Mouse (Mus musculus): ENCODE data around the gene Cdc34. TPM values are rescaled to one million over a fixed set of nuclear protein-coding genes. Genes with fewer than 3 reads are reported as not detected.
A peak's percentile ranks its signal among the peaks of the same experiment; 100 is the strongest.

Cdc34 gene
- total RNA-seq, 1 experiment, result 507 TPM

DNA sequence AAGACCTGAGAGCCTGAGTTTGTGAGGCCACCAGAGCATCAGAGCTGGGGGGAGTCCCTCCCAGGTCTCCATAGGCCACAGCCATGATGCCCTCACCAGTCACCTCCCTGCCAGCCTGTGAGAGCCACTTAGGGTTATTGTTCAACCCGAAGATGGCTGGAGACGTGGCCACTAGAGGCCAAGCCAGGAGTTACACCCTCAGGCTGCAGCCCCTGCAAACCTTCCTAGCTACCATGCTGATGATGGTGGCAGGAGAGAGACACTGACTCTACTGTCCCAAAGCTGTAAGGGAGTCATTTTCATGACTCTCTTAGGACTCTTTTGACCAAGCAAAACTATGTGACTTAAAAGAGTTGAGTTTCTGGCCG lies 9.9 kb upstream of the Cdc34 start:
- H3K4me1 ChIP-seq (ENCODE audit: control insufficient read depth in 2 of 2, insufficient read depth in 2 of 2, low read length in 2 of 2, poor library complexity in 1 of 2), result peaks cover 8 to 29% of the 10 kb centered on the region in 2 experiments; a peak in 3 of 4 replicates
- no peaks in the 10 kb centered on the region for H3K36me3 ChIP-seq (ENCODE audit: control insufficient read depth, insufficient read depth, low read length, poor library complexity, severe bottlenecking)
- no peaks in the 10 kb centered on the region for H3K9me3 ChIP-seq (ENCODE audit: control insufficient read depth, insufficient read depth, low read depth, low read length)
- peak overlapping the region; percentile 63 for H3K27ac ChIP-seq (ENCODE audit: insufficient read depth, low read depth, low read length, poor library complexity, severe bottlenecking)
- H3K9ac ChIP-seq (ENCODE audit: insufficient read depth, low read depth, low read length, poor library complexity, severe bottlenecking), result peak overlapping the region; percentile 51; the same call in 1 of the 2 replicates
- no peak for DNase-seq (ENCODE audit: low read depth, low spot score)
- TF ChIP-seq ZC3H11A (IDR thresholded peaks at IDR 0.05; ENCODE audit: borderline replicate concordance, low read depth, low read length), result no peak
- no peak for TF ChIP-seq CHD2 (IDR thresholded peaks at IDR 0.05; ENCODE audit: low read depth, low read length)
- TF ChIP-seq HCFC1 (IDR thresholded peaks at IDR 0.05; ENCODE audit: borderline replicate concordance, insufficient read depth, low read length), result no peak
- no peak for TF ChIP-seq ZNF384 (IDR thresholded peaks at IDR 0.05; ENCODE audit: low read depth, low read length)
- TF ChIP-seq MAFK (IDR thresholded peaks at IDR 0.05; ENCODE audit: insufficient read depth, low read depth, low read length), result no peak
- in situ Hi-C loops (cut with MboI; ENCODE audit: low sequenced_read_pairs in 2 of 2, unreplicated experiment in 2 of 2), result no loop called here
- H3K4me3 ChIP-seq (ENCODE audit: insufficient read depth in 1 of 2, low read depth in 1 of 2, low read length in 2 of 2, poor library complexity in 1 of 2, severe bottlenecking in 1 of 2), result peak overlapping the region; percentile 21 to 28; a peak in 3 of 4 replicates

DNA sequence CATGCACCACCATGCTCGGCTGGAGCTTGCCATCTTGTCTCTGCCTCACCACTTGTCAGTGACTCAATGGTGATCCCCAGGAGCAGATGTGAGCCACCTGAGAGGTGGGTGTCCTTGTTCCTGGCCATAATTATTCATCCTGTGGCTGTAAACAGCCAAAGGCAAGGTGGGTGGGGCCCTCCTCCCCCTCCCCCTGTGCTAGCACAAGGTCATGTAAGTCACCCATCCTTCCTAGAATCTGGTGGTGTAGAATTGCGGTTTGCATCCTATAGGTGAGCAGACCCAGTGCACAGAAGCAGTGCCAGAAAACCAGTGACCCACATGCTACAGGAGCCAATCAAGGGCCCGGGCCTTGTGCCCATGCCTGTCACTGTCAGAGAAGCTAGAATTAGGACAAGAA lies 8.9 kb upstream of the Cdc34 start:
- TF ChIP-seq CHD2 (IDR thresholded peaks at IDR 0.05; ENCODE audit: low read depth, low read length) (no peak), HCFC1 (IDR thresholded peaks at IDR 0.05; ENCODE audit: borderline replicate concordance, insufficient read depth, low read length) (no peak), ZNF384 (IDR thresholded peaks at IDR 0.05; ENCODE audit: low read depth, low read length) (no peak), MAFK (IDR thresholded peaks at IDR 0.05; ENCODE audit: insufficient read depth, low read depth, low read length) (no peak), ZC3H11A (IDR thresholded peaks at IDR 0.05; ENCODE audit: borderline replicate concordance, low read depth, low read length) (no peak)
- Histone ChIP-seq H3K36me3 (ENCODE audit: control insufficient read depth, insufficient read depth, low read length, poor library complexity, severe bottlenecking) (no peaks in the 10 kb centered on the region), H3K27ac (ENCODE audit: insufficient read depth, low read depth, low read length, poor library complexity, severe bottlenecking) (peak overlapping the region; percentile 63; the same call in 1 of the 2 replicates), H3K9me3 (ENCODE audit: control insufficient read depth, insufficient read depth, low read depth, low read length) (no peaks in the 10 kb centered on the region), H3K9ac (ENCODE audit: insufficient read depth, low read depth, low read length, poor library complexity, severe bottlenecking) (no peak overlapping the region), H3K4me1 (ENCODE audit: control insufficient read depth in 2 of 2, insufficient read depth in 2 of 2, low read length in 2 of 2, poor library complexity in 1 of 2) (peaks cover 8 to 29% of the 10 kb centered on the region in 2 experiments; a peak in 3 of 4 replicates), H3K4me3 (ENCODE audit: insufficient read depth in 1 of 2, low read depth in 1 of 2, low read length in 2 of 2, poor library complexity in 1 of 2, severe bottlenecking in 1 of 2) (no peak overlapping the region)
- in situ Hi-C loops (cut with MboI; ENCODE audit: low sequenced_read_pairs in 2 of 2, unreplicated experiment in 2 of 2), result no loop called here
- no peak for DNase-seq (ENCODE audit: low read depth, low spot score)

DNA sequence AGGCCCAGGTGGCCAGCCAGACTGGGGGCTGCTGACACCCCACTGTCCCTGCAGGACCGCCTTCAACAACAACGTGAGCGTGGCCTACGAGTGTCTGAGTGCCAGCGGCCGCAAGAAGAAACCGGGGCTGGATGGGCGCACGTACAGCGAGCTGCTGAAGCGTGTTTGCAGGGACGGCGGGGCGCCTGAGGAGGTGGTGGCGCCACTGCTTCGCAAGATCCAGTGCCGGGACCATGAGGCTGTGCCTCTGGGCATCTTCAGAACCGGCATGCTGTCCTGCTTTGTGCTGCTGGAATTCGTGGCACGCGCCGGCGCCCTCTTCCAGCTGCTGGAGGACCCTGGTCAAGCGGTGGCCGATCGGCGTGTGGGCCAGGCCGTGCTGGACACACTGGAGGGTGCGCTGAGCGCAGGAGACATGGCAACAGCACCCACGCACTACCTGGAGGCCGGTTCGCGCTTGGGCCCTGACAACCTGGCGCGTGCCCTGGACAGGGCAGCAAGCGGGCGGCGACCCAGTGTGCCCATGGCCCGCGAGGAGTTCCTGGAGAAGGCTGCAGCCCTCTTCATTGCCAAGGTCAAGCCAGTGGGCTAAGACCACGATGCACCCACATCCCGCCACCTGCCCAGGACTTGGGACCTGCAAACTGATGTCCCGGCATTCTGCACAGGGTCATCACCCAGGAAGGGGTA lies 6.5 kb upstream of the Cdc34 start:
- Histone ChIP-seq H3K4me1 (ENCODE audit: control insufficient read depth in 2 of 2, insufficient read depth in 2 of 2, low read length in 2 of 2, poor library complexity in 1 of 2) (peaks cover 8 to 30% of the 10 kb centered on the region in 2 experiments; a peak in 3 of 4 replicates), H3K9me3 (ENCODE audit: control insufficient read depth, insufficient read depth, low read depth, low read length) (no peaks in the 10 kb centered on the region), H3K4me3 (ENCODE audit: insufficient read depth in 1 of 2, low read depth in 1 of 2, low read length in 2 of 2, poor library complexity in 1 of 2, severe bottlenecking in 1 of 2) (peak overlapping the region; percentile 50 to 56; a peak in 3 of 4 replicates), H3K9ac (ENCODE audit: insufficient read depth, low read depth, low read length, poor library complexity, severe bottlenecking) (peak overlapping the region; percentile 40), H3K27ac (ENCODE audit: insufficient read depth, low read depth, low read length, poor library complexity, severe bottlenecking) (no peak overlapping the region), H3K36me3 (ENCODE audit: control insufficient read depth, insufficient read depth, low read length, poor library complexity, severe bottlenecking) (no peaks in the 10 kb centered on the region)
- in situ Hi-C loops (cut with MboI; ENCODE audit: low sequenced_read_pairs in 2 of 2, unreplicated experiment in 2 of 2), result no loop called here
- DNase-seq (ENCODE audit: low read depth, low spot score), result no peak
- TF ChIP-seq CHD2 (IDR thresholded peaks at IDR 0.05; ENCODE audit: low read depth, low read length) (no peak), ZNF384 (IDR thresholded peaks at IDR 0.05; ENCODE audit: low read depth, low read length) (no peak), MAFK (IDR thresholded peaks at IDR 0.05; ENCODE audit: insufficient read depth, low read depth, low read length) (no peak), HCFC1 (IDR thresholded peaks at IDR 0.05; ENCODE audit: borderline replicate concordance, insufficient read depth, low read length) (no peak), ZC3H11A (IDR thresholded peaks at IDR 0.05; ENCODE audit: borderline replicate concordance, low read depth, low read length) (no peak)

GRCm38 (mm10) chr10:79680606-79681495 lies 1.1 kb upstream of the Cdc34 start:
- in situ Hi-C loops (cut with MboI; ENCODE audit: low sequenced_read_pairs in 2 of 2, unreplicated experiment in 2 of 2), result no loop called here
- peaks cover 23% of the 10 kb centered on the region for H3K36me3 ChIP-seq (ENCODE audit: control insufficient read depth, insufficient read depth, low read length, poor library complexity, severe bottlenecking)
- no peaks in the 10 kb centered on the region for H3K9me3 ChIP-seq (ENCODE audit: control insufficient read depth, insufficient read depth, low read depth, low read length)
- peak overlapping the region; percentile 65 for H3K9ac ChIP-seq (ENCODE audit: insufficient read depth, low read depth, low read length, poor library complexity, severe bottlenecking)
- H3K4me3 ChIP-seq (ENCODE audit: insufficient read depth in 1 of 2, low read depth in 1 of 2, low read length in 2 of 2, poor library complexity in 1 of 2, severe bottlenecking in 1 of 2), result peak overlapping the region; percentile 53 to 79
- H3K27ac ChIP-seq (ENCODE audit: insufficient read depth, low read depth, low read length, poor library complexity, severe bottlenecking), result peak overlapping the region; percentile 55
- H3K4me1 ChIP-seq (ENCODE audit: control insufficient read depth in 2 of 2, insufficient read depth in 2 of 2, low read length in 2 of 2, poor library complexity in 1 of 2), result peaks cover 9 to 36% of the 10 kb centered on the region in 2 experiments
- TF ChIP-seq ZNF384 (IDR thresholded peaks at IDR 0.05; ENCODE audit: low read depth, low read length), result no peak
- no peak for TF ChIP-seq CHD2 (IDR thresholded peaks at IDR 0.05; ENCODE audit: low read depth, low read length)
- no peak for TF ChIP-seq ZC3H11A (IDR thresholded peaks at IDR 0.05; ENCODE audit: borderline replicate concordance, low read depth, low read length)
- TF ChIP-seq MAFK (IDR thresholded peaks at IDR 0.05; ENCODE audit: insufficient read depth, low read depth, low read length), result no peak
- no peak for TF ChIP-seq HCFC1 (IDR thresholded peaks at IDR 0.05; ENCODE audit: borderline replicate concordance, insufficient read depth, low read length)
- no peak for DNase-seq (ENCODE audit: low read depth, low spot score)

Data from ES-E14 (cell line).